Mouse (Mus musculus) thymus, adult 2 months (tissue): ENCODE measurements around the gene Wnt11.

Experiments used
- CTCF ChIP-seq: fragments of 200-500 bp; IDR thresholded peaks from 2 replicates; pipeline ENCODE4 v1.5.1; 2012; ENCODE audit warnings: mild to moderate bottlenecking, control low read depth, low read length, moderate library complexity, borderline replicate concordance; ENCODE audit not compliant: control insufficient read depth, poor library complexity, insufficient read depth; ENCODE audit errors: extremely low read depth
- POLR2A ChIP-seq: fragments of 200-500 bp; IDR thresholded peaks from 2 replicates; pipeline ENCODE4 v1.6.1; 2012; ENCODE audit warnings: mild to moderate bottlenecking, low read length, control low read depth, moderate library complexity; ENCODE audit not compliant: control insufficient read depth, poor library complexity, insufficient read depth; ENCODE audit errors: extremely low read depth

DNA sequence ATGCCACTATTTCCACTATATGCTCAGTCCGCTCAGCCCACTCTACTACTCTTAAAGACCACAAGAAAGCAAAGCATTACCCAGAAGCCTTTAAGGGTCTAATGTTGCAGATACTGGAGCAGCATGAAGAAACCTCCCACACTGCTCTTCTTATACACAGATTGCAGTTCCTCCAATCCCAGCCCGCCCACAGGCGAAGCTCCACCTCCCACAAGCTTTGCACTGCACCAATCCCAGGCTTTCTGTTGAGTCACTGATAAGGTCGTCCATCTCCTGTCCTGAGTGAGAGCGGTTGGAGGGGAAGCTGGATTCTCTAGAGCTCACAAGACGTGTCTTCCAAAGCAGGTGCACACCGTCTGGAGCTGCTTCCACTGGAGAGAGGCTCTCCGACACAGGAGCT lies 34.5 kb upstream of the Wnt11 start:
- TF ChIP-seq CTCF (no peak), POLR2A (no peak)
